In genomic region chr16:23987341-23988156, GRCm38 (mm10) we compare ENCODE assay signal across 8 mouse cellular contexts. TPM values are rescaled to one million over a fixed set of nuclear protein-coding genes. Genes with fewer than 3 reads are reported as not detected.
DNase-seq lines count a peak whose midpoint lies in the region; ATAC-seq lines count a peak whose summit lies in the region.
"Had no signal": no experiment of that assay in that cellular context is flagged by ENCODE, and none has a peak within 500 bp of the region (broad histone marks: within the 10 kb centered on the region; RNA-seq: fewer than 3 reads in every experiment).

No protein-coding gene starts in this region.

- peak overlapping the region; percentile 85 for H3K4me3 ChIP-seq in embryonic facial prominence, embryonic 10.5 days
- H3K4me3 ChIP-seq in limb, embryonic 13.5 days, result peak overlapping the region; percentile 75

- no peak for ATAC-seq in limb, embryonic 13.5 days (ENCODE audit: low FRiP score, low read depth)

- under 1% methylated on average over 64 of the region's 64 CpGs for WGBS in embryonic facial prominence, embryonic 10.5 days
- under 1% methylated on average over 62 of the region's 64 CpGs for WGBS in limb, embryonic 13.5 days

- H3K27ac ChIP-seq in embryonic facial prominence, embryonic 10.5 days (replicated peaks), result peak overlapping the region; percentile 99
- peak overlapping the region; percentile 96; the same call in 1 of the 2 replicates for H3K27ac ChIP-seq in limb, embryonic 13.5 days

- no peaks in the 10 kb centered on the region for H3K36me3 ChIP-seq in embryonic facial prominence, embryonic 10.5 days (replicated peaks)
- H3K36me3 ChIP-seq in limb, embryonic 13.5 days, result no peaks in the 10 kb centered on the region

- DNase-seq in CD4-positive helper T cell, adult 2 months (ENCODE audit: low read depth, low spot score), result peak; percentile 46
- peak; percentile 61 for DNase-seq in R1 (ENCODE audit: low read depth, low spot score)
- DNase-seq in embryonic facial prominence, embryonic 10.5 days (ENCODE audit: low spot score), result peak; percentile 68
- peak; percentile 59 to 77 for DNase-seq in heart, postnatal 36 days
- DNase-seq in naive thymus-derived CD4-positive, alpha-beta T cell, adult 2 months (ENCODE audit: low read depth), result peak; percentile 67
- peak; percentile 53 for DNase-seq in thymus, postnatal 0 days (ENCODE audit: low spot score)

- peak overlapping the region; percentile 95 for H3K4me2 ChIP-seq in limb, embryonic 13.5 days (replicated peaks)

- intact Hi-C loops in heart, postnatal 36 days (cut with DNase I), result loop anchor here (2.0 to 10.0 kb wide), 6 partner anchors 295 to 900 kb away; no protein-coding TSS in a partner anchor

- H3K27me3 ChIP-seq in embryonic facial prominence, embryonic 10.5 days (replicated peaks; ENCODE audit: low read depth, poor library complexity, severe bottlenecking), result peaks cover 58% of the 10 kb centered on the region
- H3K27me3 ChIP-seq in limb, embryonic 13.5 days, result peaks cover 5% of the 10 kb centered on the region; the same call in 1 of the 2 replicates

- H3K9me3 ChIP-seq in embryonic facial prominence, embryonic 10.5 days, result no peaks in the 10 kb centered on the region
- no peaks in the 10 kb centered on the region for H3K9me3 ChIP-seq in limb, embryonic 13.5 days

- H3K4me1 ChIP-seq in embryonic facial prominence, embryonic 10.5 days, result peaks cover 58% of the 10 kb centered on the region
- H3K4me1 ChIP-seq in limb, embryonic 13.5 days, result peaks cover 59% of the 10 kb centered on the region

- peak overlapping the region; percentile 89 for H3K9ac ChIP-seq in limb, embryonic 13.5 days

RNA-seq across cellular contexts. Expression of gene Gm37419, which starts 0.7 kb away (rescaled TPM):
- polyA plus RNA-seq in embryonic facial prominence, embryonic 10.5 days (2016; fragmentation: Nextera tagmentation; extraction: Ambion mirVana), result not detected in 2 replicates
- total RNA-seq in heart, postnatal 36 days (2021), result not detected
- polyA plus RNA-seq in limb, embryonic 13.5 days (2015; fragmentation: Nextera tagmentation; extraction: Ambion mirVana), result not detected in 2 replicates
- not detected in 2 replicates for polyA plus RNA-seq in thymus, postnatal 0 days (2015; fragmentation: Nextera tagmentation; extraction: Ambion mirVana)
- total RNA-seq: heart, adult 18-20 months had no signal

RNA-seq across cellular contexts. Expression of gene Bcl6, which starts 1.1 kb away (rescaled TPM):
- 0.16 and 0.25 TPM in 2 replicates for polyA plus RNA-seq in embryonic facial prominence, embryonic 10.5 days (2016; fragmentation: Nextera tagmentation; extraction: Ambion mirVana)
- total RNA-seq in heart, postnatal 36 days (2021), result 10 to 100 TPM; 14.6 to 18.5 TPM
- polyA plus RNA-seq in limb, embryonic 13.5 days (2015; fragmentation: Nextera tagmentation; extraction: Ambion mirVana), result 1.2 and 1.5 TPM in 2 replicates
- polyA plus RNA-seq in thymus, postnatal 0 days (2015; fragmentation: Nextera tagmentation; extraction: Ambion mirVana), result 11.9 and 15.1 TPM in 2 replicates

RNA-seq across cellular contexts. Expression of gene Rtp2, which starts 55.4 kb away (rescaled TPM):
- 0.10 TPM in 1 of 2 replicates, not detected in the other for polyA plus RNA-seq in embryonic facial prominence, embryonic 10.5 days (2016; fragmentation: Nextera tagmentation; extraction: Ambion mirVana)
- not detected for total RNA-seq in heart, postnatal 36 days (2021)
- not detected in 2 replicates for polyA plus RNA-seq in limb, embryonic 13.5 days (2015; fragmentation: Nextera tagmentation; extraction: Ambion mirVana)
- polyA plus RNA-seq in thymus, postnatal 0 days (2015; fragmentation: Nextera tagmentation; extraction: Ambion mirVana), result not detected in 2 replicates
- total RNA-seq: heart, adult 18-20 months had no signal
